Mouse (Mus musculus): ENCODE data around the gene Ctsf. TPM values are rescaled to one million over a fixed set of nuclear protein-coding genes. Genes with fewer than 3 reads are reported as not detected.

The Ctsf gene
- polyA plus RNA-seq, 1 experiment from 2014 or later = 90.1 TPM

GRCm38 (mm10) chr19:4820678-4821303 lies 34.1 kb upstream of the Ctsf start:
- Histone ChIP-seq H3K27me3 (replicated peaks; ENCODE audit: control insufficient read depth, insufficient read depth, low read length) (no peaks in the 10 kb centered on the region), H3K4me1 (ENCODE audit: control insufficient read depth, insufficient read depth, low read depth, low read length) (no peaks in the 10 kb centered on the region), H3K27ac (ENCODE audit: low read depth, low read length) (no peak overlapping the region), H3K9ac (ENCODE audit: low read depth, low read length) (no peak overlapping the region), H3K4me3 (ENCODE audit: low read length) (no peak overlapping the region), H3K4me2 (ENCODE audit: low read length) (no peak overlapping the region), H3K36me3 (ENCODE audit: control insufficient read depth, insufficient read depth, low read length) (no peaks in the 10 kb centered on the region), H3K9me3 (ENCODE audit: control insufficient read depth, low read length) (no peaks in the 10 kb centered on the region)
- peak; percentile 92 for ATAC-seq
- WGBS = 66% methylated on average over 5 of the region's 5 CpGs

GRCm38 (mm10) chr19:4828444-4829114 lies 26.4 kb upstream of the Ctsf start:
- no peak overlapping the region for H3K4me2 ChIP-seq (ENCODE audit: low read length)
- ATAC-seq = no peak
- no peak overlapping the region for H3K4me3 ChIP-seq (ENCODE audit: low read length)
- no peaks in the 10 kb centered on the region for H3K9me3 ChIP-seq (ENCODE audit: control insufficient read depth, low read length)
- no peaks in the 10 kb centered on the region for H3K4me1 ChIP-seq (ENCODE audit: control insufficient read depth, insufficient read depth, low read depth, low read length)
- H3K27me3 ChIP-seq (replicated peaks; ENCODE audit: control insufficient read depth, insufficient read depth, low read length) = no peaks in the 10 kb centered on the region
- H3K9ac ChIP-seq (ENCODE audit: low read depth, low read length) = no peak overlapping the region
- 0 out of 2 replicates have a peak, but pooled peaks cover 3% of the 10 kb centered on the region for H3K36me3 ChIP-seq (ENCODE audit: control insufficient read depth, insufficient read depth, low read length)
- no peak overlapping the region for H3K27ac ChIP-seq (ENCODE audit: low read depth, low read length)
- 66% methylated on average over 16 of the region's 16 CpGs for WGBS

DNA sequence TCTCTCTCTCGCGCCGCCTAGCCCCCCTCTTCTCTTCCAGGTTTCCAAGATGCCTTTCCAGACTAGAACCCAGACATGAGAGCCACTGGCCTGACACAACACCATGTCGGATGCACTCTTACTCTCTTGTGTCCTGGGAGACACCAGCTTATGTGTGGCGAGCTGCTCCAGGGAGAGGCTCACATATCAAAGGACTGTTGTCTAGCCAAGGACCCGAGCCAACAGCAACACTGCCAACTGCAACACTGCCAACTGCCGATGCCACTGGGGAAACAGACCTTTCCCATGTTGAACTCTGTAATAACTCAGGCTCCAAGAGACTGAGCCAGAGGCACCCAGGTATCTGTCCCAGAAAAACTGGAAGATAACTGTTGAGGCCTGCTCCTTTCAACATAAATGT lies 25.8 kb upstream of the Ctsf start:
- Histone ChIP-seq H3K9me3 (ENCODE audit: control insufficient read depth, low read length) (no peaks in the 10 kb centered on the region), H3K4me3 (ENCODE audit: low read length) (no peak overlapping the region), H3K9ac (ENCODE audit: low read depth, low read length) (no peak overlapping the region), H3K36me3 (ENCODE audit: control insufficient read depth, insufficient read depth, low read length) (0 out of 2 replicates have a peak, but pooled peaks cover 3% of the 10 kb centered on the region), H3K4me2 (ENCODE audit: low read length) (no peak overlapping the region), H3K27me3 (replicated peaks; ENCODE audit: control insufficient read depth, insufficient read depth, low read length) (no peaks in the 10 kb centered on the region), H3K4me1 (ENCODE audit: control insufficient read depth, insufficient read depth, low read depth, low read length) (no peaks in the 10 kb centered on the region), H3K27ac (ENCODE audit: low read depth, low read length) (no peak overlapping the region)
- ATAC-seq = peak; percentile 48; the same call in 1 of the 2 replicates
- WGBS = 62% methylated on average over 7 of the region's 7 CpGs

DNA sequence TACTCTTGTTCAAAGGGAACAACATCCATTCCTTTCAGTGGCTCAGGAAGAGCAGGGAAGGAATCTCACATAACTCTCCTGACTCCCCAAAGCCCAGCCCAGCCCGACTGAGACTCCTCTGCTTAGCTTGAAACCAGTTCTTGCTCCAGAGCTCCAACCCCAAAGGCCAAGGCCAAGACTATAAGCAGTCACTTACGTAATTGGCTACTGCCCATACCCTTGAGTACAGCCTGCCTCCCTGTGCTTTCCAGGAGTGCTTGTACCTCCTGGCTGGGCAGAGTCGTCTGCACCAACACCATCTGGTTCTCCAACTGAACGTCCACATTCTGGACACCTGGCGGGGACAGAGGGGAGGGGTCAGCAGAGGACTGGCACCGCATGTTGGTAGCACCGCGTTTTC lies 21.0 kb upstream of the Ctsf start:
- Histone ChIP-seq H3K27me3 (replicated peaks; ENCODE audit: control insufficient read depth, insufficient read depth, low read length) (no peaks in the 10 kb centered on the region), H3K27ac (ENCODE audit: low read depth, low read length) (no peak overlapping the region), H3K4me2 (ENCODE audit: low read length) (no peak overlapping the region), H3K4me3 (ENCODE audit: low read length) (no peak overlapping the region), H3K36me3 (ENCODE audit: control insufficient read depth, insufficient read depth, low read length) (0 out of 2 replicates have a peak, but pooled peaks cover 3% of the 10 kb centered on the region), H3K9ac (ENCODE audit: low read depth, low read length) (no peak overlapping the region), H3K4me1 (ENCODE audit: control insufficient read depth, insufficient read depth, low read depth, low read length) (peaks cover 9% of the 10 kb centered on the region), H3K9me3 (ENCODE audit: control insufficient read depth, low read length) (no peaks in the 10 kb centered on the region)
- no peak for ATAC-seq
- WGBS = 92% methylated on average over 8 of the region's 8 CpGs

- 73% methylated on average over 2 of the region's 2 CpGs for WGBS
- no peak overlapping the region for H3K4me2 ChIP-seq (ENCODE audit: low read length)
- H3K9me3 ChIP-seq (ENCODE audit: control insufficient read depth, low read length) = no peaks in the 10 kb centered on the region
- 0 out of 2 replicates have a peak, but pooled peaks cover 3% of the 10 kb centered on the region for H3K36me3 ChIP-seq (ENCODE audit: control insufficient read depth, insufficient read depth, low read length)
- H3K4me3 ChIP-seq (ENCODE audit: low read length) = no peak overlapping the region
- H3K27ac ChIP-seq (ENCODE audit: low read depth, low read length) = no peak overlapping the region
- no peak overlapping the region for H3K9ac ChIP-seq (ENCODE audit: low read depth, low read length)
- peaks cover 8% of the 10 kb centered on the region for H3K27me3 ChIP-seq (replicated peaks; ENCODE audit: control insufficient read depth, insufficient read depth, low read length)
- no peak for ATAC-seq
- H3K4me1 ChIP-seq (ENCODE audit: control insufficient read depth, insufficient read depth, low read depth, low read length) = peaks cover 14% of the 10 kb centered on the region
These were observed 18.8 kb upstream of the Ctsf start for GRCm38 (mm10) chr19:4836096-4836495.

- Histone ChIP-seq H3K4me1 (ENCODE audit: control insufficient read depth, insufficient read depth, low read depth, low read length) (peaks cover 14% of the 10 kb centered on the region), H3K9ac (ENCODE audit: low read depth, low read length) (no peak overlapping the region), H3K27me3 (replicated peaks; ENCODE audit: control insufficient read depth, insufficient read depth, low read length) (peaks cover 17% of the 10 kb centered on the region), H3K36me3 (ENCODE audit: control insufficient read depth, insufficient read depth, low read length) (0 out of 2 replicates have a peak, but pooled peaks cover 3% of the 10 kb centered on the region), H3K27ac (ENCODE audit: low read depth, low read length) (no peak overlapping the region), H3K4me2 (ENCODE audit: low read length) (no peak overlapping the region), H3K9me3 (ENCODE audit: control insufficient read depth, low read length) (no peaks in the 10 kb centered on the region), H3K4me3 (ENCODE audit: low read length) (no peak overlapping the region)
- WGBS = 95% methylated on average over 6 of the region's 6 CpGs
- no peak for ATAC-seq
These were observed 17.9 kb upstream of the Ctsf start for GRCm38 (mm10) chr19:4837049-4837448.

- 35% methylated on average over 10 of the region's 10 CpGs for WGBS
- Histone ChIP-seq H3K27me3 (replicated peaks; ENCODE audit: control insufficient read depth, insufficient read depth, low read length) (peaks cover 19% of the 10 kb centered on the region), H3K9me3 (ENCODE audit: control insufficient read depth, low read length) (no peaks in the 10 kb centered on the region), H3K4me1 (ENCODE audit: control insufficient read depth, insufficient read depth, low read depth, low read length) (peaks cover 14% of the 10 kb centered on the region), H3K27ac (ENCODE audit: low read depth, low read length) (0 out of 2 replicates have a peak overlapping the region, but pooled peaks have one; percentile 24), H3K36me3 (ENCODE audit: control insufficient read depth, insufficient read depth, low read length) (no peaks in the 10 kb centered on the region), H3K9ac (ENCODE audit: low read depth, low read length) (peak overlapping the region; percentile 68), H3K4me2 (ENCODE audit: low read length) (peak overlapping the region; percentile 99), H3K4me3 (ENCODE audit: low read length) (peak overlapping the region; percentile 69)
- ATAC-seq = no peak; the same call in 1 of the 2 replicates
These were observed 16.3 kb upstream of the Ctsf start for GRCm38 (mm10) chr19:4838526-4839140.

DNA sequence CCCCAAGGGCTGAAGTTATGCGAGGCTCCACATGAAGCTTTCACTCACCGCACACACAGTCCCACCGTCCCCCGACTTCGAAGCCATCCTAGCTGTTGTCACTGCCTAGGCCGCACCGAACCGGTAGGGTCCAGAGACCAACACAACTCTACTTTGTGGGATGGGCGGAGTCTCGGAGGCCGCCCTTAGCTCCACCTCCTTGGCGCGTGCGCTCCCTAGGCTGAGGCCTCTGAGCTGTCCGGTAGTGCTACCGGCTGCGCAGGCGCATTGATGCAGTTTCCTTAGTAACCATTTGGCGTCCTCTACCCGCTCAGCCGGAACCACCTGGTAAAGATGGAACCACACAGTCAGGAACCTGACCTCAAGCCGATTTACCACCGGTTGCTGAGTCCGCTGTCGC lies 15.8 kb upstream of the Ctsf start, which contains the start of the genes Ccs and Ccdc87:
Gene Ccs (minus strand): TSS at position 184 of the 400 bp plus-strand sequence.
Gene Ccdc87 (plus strand): TSS at position 218 of the 400 bp plus-strand sequence.
- H3K4me3 ChIP-seq (ENCODE audit: low read length) = peak within 1 kb of the TSS; percentile 69
- peaks cover 19% of the 10 kb centered on the region for H3K27me3 ChIP-seq (replicated peaks; ENCODE audit: control insufficient read depth, insufficient read depth, low read length)
- peak; percentile 99 for ATAC-seq
- peak within 1 kb of the TSS; percentile 68 for H3K9ac ChIP-seq (ENCODE audit: low read depth, low read length)
- 0% methylated on average over 25 of the region's 25 CpGs for WGBS
- H3K4me1 ChIP-seq (ENCODE audit: control insufficient read depth, insufficient read depth, low read depth, low read length) = peaks cover 14% of the 10 kb centered on the region
- H3K4me2 ChIP-seq (ENCODE audit: low read length) = peak within 1 kb of the TSS; percentile 99
- H3K27ac ChIP-seq (ENCODE audit: low read depth, low read length) = 0 out of 2 replicates have a peak within 1 kb of the TSS, but pooled peaks have one; percentile 24
- no peaks in the 10 kb centered on the region for H3K9me3 ChIP-seq (ENCODE audit: control insufficient read depth, low read length)
- no peaks in the 10 kb centered on the region for H3K36me3 ChIP-seq (ENCODE audit: control insufficient read depth, insufficient read depth, low read length)

DNA sequence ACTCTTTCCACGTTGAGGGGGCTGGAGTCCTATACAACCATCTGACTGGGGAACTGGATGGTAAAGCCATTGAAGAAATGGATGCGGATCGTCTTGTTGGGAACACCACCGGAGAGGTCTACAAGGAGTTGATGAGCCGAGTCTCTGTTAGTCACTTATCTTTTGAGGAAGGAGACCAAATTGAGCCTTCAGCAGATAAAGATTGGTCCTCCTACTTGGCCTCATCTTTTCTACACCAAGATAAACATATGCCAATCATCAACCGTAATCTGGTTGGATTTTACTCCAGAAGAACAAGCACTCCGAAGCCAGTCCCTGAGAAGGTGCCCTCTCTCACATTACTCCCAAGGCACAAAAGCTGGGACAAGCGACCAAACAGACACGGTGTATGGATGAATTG lies 14.1 kb upstream of the Ctsf start:
- H3K27me3 ChIP-seq (replicated peaks; ENCODE audit: control insufficient read depth, insufficient read depth, low read length) = peaks cover 20% of the 10 kb centered on the region
- ATAC-seq = no peak
- H3K9me3 ChIP-seq (ENCODE audit: control insufficient read depth, low read length) = no peaks in the 10 kb centered on the region
- H3K27ac ChIP-seq (ENCODE audit: low read depth, low read length) = no peak overlapping the region
- no peak overlapping the region for H3K4me2 ChIP-seq (ENCODE audit: low read length)
- H3K4me1 ChIP-seq (ENCODE audit: control insufficient read depth, insufficient read depth, low read depth, low read length) = peaks cover 14% of the 10 kb centered on the region
- no peak overlapping the region for H3K9ac ChIP-seq (ENCODE audit: low read depth, low read length)
- no peak overlapping the region for H3K4me3 ChIP-seq (ENCODE audit: low read length)
- WGBS = 85% methylated on average over 9 of the region's 9 CpGs
- H3K36me3 ChIP-seq (ENCODE audit: control insufficient read depth, insufficient read depth, low read length) = no peaks in the 10 kb centered on the region
